Mouse (Mus musculus) c-Kit-positive CD71-positive TER-119-negative erythroid progenitor cells, embryonic 14.5 days (primary cell): ENCODE data around the gene Fgr.
"Not testable (repeated sequence)": the region's sequence is repeated elsewhere in the genome, so short reads cannot be mapped to it uniquely, and the experiment has no call there.

Source experiments
- DNase-seq: peaks from one replicate; pipeline ENCODE4 v3.0.0-alpha.2; 2013; ENCODE audit warnings: low read depth

The Fgr gene

DNA sequence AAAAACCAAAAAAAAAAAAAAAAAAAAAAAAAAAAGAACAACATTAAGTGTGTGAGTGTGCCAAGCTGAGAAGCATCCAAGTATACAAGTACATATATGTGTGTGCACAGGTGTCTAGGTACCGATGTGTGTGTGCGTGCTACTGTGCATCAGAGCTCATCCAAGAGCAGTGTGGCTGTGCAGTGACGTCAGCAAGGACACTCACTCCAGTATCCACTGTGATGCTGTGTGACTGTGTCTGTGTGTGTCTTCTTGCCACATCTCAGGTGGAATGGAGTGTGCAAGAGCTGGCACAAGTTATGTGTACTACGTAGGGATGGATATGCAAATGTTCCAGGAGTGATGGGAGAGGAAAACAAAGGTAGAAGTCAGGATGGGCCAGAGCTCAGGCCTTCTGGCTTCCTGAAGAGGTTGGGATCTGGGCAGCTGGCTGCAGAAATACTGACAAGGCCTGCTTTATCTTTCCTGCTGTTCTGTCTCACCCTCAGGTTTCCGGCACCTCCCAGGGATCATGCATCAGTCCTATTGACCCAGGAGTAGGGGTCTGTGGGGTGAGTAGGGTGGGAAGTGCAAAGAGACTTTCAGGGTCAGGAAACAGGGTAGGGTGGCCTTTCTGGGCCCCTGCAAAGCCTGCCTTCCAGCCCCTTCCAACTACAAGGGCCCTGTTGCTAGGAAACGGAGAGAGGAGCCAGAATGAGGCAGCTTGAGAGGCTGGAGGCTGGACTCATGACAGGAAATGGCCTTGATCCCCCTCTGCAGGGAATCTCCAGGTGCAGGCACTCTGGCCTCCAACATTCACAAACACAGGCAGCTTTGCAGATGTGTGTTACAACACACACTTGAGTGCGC is 10.0 kb downstream of the Fgr start:
- DNase-seq = no peak

- no peak for DNase-seq
Observed at GRCm38 (mm10) chr4:132988581-132989355, 14.9 kb downstream of the Fgr start.

GRCm38 (mm10) chr4:132993553-132993952 is 19.7 kb downstream of the Fgr start:
- no peak for DNase-seq

DNA sequence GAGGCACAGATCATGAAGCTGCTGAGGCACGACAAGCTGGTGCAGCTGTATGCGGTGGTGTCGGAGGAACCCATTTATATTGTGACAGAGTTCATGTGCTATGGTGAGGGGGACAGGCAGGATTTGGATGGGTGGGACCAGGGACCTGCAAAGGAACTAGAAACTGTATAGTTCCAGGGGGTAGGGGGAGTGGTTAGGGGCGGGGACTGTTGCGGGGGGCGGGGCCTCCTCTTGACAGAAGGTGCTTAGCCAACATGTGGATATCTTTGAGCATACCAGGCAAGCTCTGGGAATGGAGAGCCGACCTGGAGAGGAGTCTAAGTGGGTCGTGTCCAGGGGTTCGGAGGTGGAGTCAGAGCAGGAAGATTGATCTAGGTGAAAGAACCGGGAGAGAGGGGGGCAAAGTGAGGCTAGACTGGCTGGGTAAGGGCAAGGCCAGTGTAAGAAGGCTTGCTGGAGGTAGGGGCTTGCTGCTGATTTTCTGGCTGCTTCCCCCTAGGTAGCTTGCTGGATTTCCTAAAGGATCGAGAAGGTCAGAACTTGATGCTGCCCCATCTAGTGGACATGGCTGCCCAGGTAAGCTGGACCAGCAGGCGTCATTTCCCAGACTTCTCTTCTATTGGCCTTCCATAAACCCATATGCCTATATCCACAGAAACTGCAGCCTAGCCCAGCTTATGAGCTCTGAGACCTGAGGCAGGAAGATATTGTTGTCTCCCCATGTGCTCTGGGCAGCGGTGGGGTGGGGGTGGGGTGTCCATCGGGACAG is 23.8 kb downstream of the Fgr start:
- DNase-seq = no peak

DNA sequence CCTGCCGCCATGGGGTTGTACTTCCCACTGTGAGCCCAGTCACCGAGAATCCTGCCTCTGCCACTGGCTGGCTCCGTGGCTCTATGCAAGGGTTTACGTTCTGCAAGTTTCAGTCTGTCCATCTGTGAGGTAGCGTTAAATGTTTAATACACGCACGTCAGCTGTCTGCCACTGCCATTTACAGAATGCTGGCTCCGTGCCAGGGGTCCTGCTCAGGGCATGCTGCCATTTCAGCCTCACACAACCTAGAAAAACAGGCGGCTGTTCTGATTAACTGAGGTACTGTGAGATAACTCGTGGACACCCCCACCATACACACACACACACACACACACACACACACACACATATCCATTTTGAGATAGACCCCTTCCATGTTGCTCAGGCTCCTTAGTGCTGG is 29.0 kb downstream of the Fgr start:
- DNase-seq = no peak

GRCm38 (mm10) chr4:133003316-133004018 is 29.6 kb downstream of the Fgr start:
- no peak for DNase-seq

GRCm38 (mm10) chr4:133005233-133005632 is 31.3 kb downstream of the Fgr start:
- DNase-seq = peak; percentile 65

DNA sequence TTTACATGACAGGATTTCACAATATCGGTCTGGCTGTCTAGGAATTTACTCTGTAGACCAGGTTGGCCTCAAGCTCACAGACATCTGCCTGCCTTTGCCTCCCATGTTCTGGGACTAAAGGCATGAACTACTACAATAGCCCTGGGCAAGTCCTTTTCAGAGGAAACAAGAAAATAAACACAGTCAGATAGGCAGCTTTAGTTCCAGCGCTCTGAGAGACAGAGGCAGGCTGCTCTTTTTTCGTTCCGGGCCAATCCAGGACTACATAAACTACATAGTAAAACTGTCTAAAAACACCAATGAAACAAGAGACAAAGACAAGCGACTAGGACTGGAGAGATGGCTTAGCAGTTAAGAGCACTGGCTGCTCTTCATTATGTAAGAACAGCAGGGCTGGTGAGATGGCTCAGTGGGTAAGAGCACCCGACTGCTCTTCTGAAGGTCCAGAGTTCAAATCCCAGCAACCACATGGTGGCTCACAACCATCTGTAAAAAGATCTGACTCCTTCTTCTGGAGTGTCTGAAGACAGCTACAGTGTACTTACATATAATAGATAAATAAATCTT is 32.1 kb downstream of the Fgr start:
- not testable (repeated sequence) for DNase-seq

DNA sequence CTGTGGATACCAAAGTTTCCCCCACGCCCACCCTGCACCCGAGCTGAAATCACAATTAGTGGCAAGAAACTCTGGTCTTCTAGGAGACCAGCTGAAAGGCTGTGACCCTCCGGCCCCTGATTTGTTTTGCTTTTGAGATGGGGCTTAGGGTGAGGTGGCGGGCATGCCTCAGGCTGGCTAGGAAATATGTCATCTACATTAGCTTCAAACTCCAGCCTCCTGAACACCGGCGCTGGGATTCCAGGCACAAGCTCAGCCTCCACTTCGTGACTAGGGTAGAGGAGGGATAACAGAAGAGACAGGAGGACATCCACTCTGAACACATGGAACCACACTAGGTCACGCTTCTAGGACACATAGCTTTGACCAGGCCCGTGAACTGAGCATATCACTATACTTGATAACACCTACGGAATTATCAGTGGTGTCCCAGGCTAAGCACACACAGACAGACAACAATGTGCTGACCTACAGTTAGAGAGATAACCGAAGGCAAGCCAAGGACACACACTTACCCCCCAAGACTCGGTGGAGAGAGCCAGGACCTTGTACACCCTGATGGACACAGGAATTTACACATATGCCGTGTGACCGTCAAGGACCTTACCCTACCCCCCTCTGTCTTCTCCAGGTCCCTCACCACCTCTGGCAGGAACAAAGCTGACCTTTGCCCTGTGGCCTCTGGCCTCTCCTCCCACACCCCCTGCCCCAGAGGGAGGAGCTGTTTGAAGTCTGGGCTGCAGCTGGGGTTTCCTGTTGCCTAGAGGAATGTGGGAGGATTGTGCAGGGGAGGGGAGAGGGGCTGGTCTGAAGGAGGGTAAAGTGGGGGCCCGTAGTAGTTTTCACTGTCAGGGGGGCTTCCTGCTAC is 33.9 kb downstream of the Fgr start:
- DNase-seq = peak; percentile 50

GRCm38 (mm10) chr4:133009131-133009530 is 35.2 kb downstream of the Fgr start:
- no peak for DNase-seq

- DNase-seq = no peak
Observed at GRCm38 (mm10) chr4:133009676-133010075, 35.8 kb downstream of the Fgr start.

GRCm38 (mm10) chr4:133010611-133011010 is 36.7 kb downstream of the Fgr start:
- DNase-seq = no peak

DNA sequence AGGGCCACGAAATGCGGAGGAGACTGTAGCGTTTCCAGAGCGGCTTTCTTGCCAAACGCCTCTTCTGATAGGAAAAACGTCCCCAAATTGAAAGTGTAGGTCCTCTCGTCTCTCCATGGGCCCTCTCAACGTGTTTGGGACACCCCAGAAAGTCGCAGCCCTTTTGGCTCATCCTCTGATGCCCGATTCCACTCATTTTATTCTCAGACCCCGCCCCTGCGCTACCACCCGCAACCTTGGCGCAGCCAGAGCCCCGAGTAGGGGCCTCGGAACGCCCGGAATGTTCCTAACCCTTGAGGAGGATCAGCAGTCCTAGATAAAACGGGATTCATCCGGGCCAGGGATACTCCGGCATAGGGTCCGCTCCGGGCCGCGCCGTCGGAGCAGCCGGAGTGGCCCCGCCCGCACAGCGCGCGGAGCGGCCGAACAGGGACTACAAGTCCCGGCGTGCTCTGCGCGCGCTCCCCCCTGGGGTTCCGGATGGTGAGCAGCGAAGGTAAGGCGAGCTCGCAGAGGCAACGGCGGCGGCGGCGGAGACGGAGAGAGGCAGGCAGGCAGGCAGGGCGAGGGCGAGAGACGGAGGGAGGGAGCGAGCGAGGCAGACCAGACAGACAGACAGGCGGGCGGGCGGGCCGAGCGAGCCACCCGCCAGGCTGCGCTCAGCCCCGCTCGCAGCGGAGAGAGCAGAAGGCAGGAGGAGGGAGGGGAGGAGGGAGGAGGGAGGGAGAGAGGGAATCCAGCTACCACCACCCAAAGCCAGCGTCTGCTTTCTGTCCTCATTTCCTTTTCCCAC is 37.3 kb downstream of the Fgr start, which contains the start of gene Ahdc1:
Gene Ahdc1, plus strand, starts transcription at position 233 of the 793 bp plus-strand sequence.
- peak; percentile 82 for DNase-seq

- no peak for DNase-seq
Observed at GRCm38 (mm10) chr4:133011821-133012775, 38.2 kb downstream of the Fgr start.

GRCm38 (mm10) chr4:133012776-133013265 is 38.9 kb downstream of the Fgr start:
- no peak for DNase-seq

DNA sequence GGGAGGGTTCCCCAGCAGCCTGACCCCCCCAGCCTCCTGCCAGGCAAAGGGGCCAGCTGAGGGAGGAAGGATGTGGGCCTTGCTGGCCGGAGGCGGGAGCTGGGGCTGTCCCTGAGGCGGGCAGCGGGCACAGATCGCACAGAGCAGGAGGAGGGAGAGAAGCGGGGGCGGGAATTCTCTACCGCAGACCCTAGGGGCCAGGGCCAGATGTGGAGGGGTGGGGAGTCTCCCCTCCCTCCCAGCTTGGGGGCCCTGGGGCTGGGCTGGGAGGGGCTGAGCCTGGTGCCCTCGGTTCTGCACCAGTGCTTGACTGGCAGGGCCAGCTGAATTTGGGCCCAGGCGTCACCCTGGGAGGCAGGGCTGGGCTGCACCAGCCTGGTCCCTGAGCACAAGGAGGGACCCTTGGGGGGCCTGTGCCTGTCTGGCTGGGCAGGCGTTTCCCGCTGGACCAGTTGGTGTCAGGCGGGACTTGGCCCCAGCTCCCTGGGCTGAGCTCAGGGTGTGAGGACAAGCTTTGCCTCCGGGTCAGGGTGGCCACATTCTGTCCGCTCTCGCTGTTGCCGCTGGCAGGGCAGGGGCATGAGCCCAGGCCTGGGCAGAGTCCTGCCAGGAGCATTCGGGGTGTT is 39.5 kb downstream of the Fgr start:
- DNase-seq = no peak

DNA sequence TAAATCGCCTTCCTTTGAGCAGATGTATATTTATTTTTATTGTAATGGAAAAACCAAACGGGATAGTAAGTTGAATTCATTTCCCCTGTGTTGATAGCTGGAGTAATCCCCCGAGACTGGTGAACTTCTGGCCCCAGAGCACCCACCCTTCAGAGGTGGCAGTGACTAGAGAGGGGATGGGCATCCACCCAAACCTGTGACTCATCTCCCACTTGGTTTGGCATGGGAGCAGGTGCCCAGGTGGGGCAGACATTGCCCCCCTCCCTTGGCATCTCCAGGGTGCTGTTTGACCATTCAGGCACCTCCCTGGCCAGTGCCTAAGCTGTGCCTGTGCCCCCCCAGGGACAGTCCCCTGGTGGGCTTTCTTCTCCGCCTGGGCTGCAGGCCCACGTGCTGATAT is 40.2 kb downstream of the Fgr start:
- no peak for DNase-seq
